Mouse (Mus musculus): ENCODE data around the gene Adprhl1. TPM values are rescaled to one million over a fixed set of nuclear protein-coding genes. Genes with fewer than 3 reads are reported as not detected.
A peak's percentile ranks its signal among the peaks of the same experiment; 100 is the strongest.

Adprhl1 gene
- not detected in 2 replicates for polyA plus RNA-seq (2014; fragmentation: Nextera tagmentation; extraction: Ambion mirVana)

- H3K27ac ChIP-seq: no peak within 1 kb of the TSS
- no peak within 1 kb of the TSS for H3K4me2 ChIP-seq (replicated peaks)
- H3K9me3 ChIP-seq (ENCODE audit: control insufficient read depth, low read length): no peaks in the 10 kb centered on the region
- DNase-seq (ENCODE audit: low spot score): peak; percentile 52
- H3K36me3 ChIP-seq (replicated peaks; ENCODE audit: control insufficient read depth, insufficient read depth): peaks cover 42% of the 10 kb centered on the region
- H3K9ac ChIP-seq: no peak within 1 kb of the TSS
- ATAC-seq (ENCODE audit: low FRiP score): peak; percentile 51; the same call in 1 of the 2 replicates
- no peaks in the 10 kb centered on the region for H3K4me1 ChIP-seq (replicated peaks; ENCODE audit: control insufficient read depth, insufficient read depth, low read length)
- 36% methylated on average over 8 of the region's 8 CpGs for WGBS
- no peaks in the 10 kb centered on the region for H3K27me3 ChIP-seq (ENCODE audit: control insufficient read depth, insufficient read depth, low read length)
- no peak within 1 kb of the TSS for H3K4me3 ChIP-seq (replicated peaks; ENCODE audit: low read length)
Observed at GRCm38 (mm10) chr8:13254019-13254418, at the start of gene Adprhl1. TSS of gene Adprhl1 (minus strand) at chr8:13254162.

- Histone ChIP-seq H3K4me3 (replicated peaks; ENCODE audit: low read length) (no peak overlapping the region), H3K4me1 (replicated peaks; ENCODE audit: control insufficient read depth, insufficient read depth, low read length) (no peaks in the 10 kb centered on the region), H3K27me3 (ENCODE audit: control insufficient read depth, insufficient read depth, low read length) (no peaks in the 10 kb centered on the region), H3K36me3 (replicated peaks; ENCODE audit: control insufficient read depth, insufficient read depth) (peaks cover 90% of the 10 kb centered on the region), H3K4me2 (replicated peaks) (no peak overlapping the region), H3K9me3 (ENCODE audit: control insufficient read depth, low read length) (no peaks in the 10 kb centered on the region), H3K9ac (no peak overlapping the region), H3K27ac (no peak overlapping the region)
- ATAC-seq (ENCODE audit: low FRiP score) (no peak), DNase-seq (ENCODE audit: low spot score) (no peak)
- WGBS: 98% methylated on average over 7 of the region's 7 CpGs
Observed at GRCm38 (mm10) chr8:13301036-13301435, 47.1 kb upstream of the Adprhl1 start.

DNA sequence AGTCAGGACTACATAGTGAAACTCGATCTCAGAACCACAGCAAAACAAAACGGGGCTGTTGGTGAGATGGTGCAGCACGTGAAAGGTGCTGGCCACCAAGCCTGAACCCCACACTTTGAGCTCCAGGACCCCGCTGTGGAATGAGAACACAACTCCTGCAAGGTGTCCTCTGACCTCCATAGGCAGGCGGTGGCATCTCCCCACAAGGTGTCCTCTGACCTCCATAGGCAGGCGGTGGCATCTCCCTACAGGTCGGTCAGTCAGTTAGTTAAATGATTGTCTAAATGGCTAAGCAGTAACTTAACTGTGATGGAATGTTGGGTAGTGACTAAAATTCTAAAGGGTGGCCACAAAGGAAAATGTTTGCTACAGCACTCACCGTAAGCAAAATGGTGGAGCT is 45.6 kb upstream of the Adprhl1 start:
- 98% methylated on average over 8 of the region's 8 CpGs for WGBS
- no peaks in the 10 kb centered on the region for H3K4me1 ChIP-seq (replicated peaks; ENCODE audit: control insufficient read depth, insufficient read depth, low read length)
- no peak overlapping the region for H3K9ac ChIP-seq
- H3K4me2 ChIP-seq (replicated peaks): no peak overlapping the region
- H3K27me3 ChIP-seq (ENCODE audit: control insufficient read depth, insufficient read depth, low read length): no peaks in the 10 kb centered on the region
- H3K9me3 ChIP-seq (ENCODE audit: control insufficient read depth, low read length): no peaks in the 10 kb centered on the region
- no peak for ATAC-seq (ENCODE audit: low FRiP score)
- H3K36me3 ChIP-seq (replicated peaks; ENCODE audit: control insufficient read depth, insufficient read depth): peaks cover 90% of the 10 kb centered on the region
- no peak for DNase-seq (ENCODE audit: low spot score)
- no peak overlapping the region for H3K27ac ChIP-seq
- no peak overlapping the region for H3K4me3 ChIP-seq (replicated peaks; ENCODE audit: low read length)

DNA sequence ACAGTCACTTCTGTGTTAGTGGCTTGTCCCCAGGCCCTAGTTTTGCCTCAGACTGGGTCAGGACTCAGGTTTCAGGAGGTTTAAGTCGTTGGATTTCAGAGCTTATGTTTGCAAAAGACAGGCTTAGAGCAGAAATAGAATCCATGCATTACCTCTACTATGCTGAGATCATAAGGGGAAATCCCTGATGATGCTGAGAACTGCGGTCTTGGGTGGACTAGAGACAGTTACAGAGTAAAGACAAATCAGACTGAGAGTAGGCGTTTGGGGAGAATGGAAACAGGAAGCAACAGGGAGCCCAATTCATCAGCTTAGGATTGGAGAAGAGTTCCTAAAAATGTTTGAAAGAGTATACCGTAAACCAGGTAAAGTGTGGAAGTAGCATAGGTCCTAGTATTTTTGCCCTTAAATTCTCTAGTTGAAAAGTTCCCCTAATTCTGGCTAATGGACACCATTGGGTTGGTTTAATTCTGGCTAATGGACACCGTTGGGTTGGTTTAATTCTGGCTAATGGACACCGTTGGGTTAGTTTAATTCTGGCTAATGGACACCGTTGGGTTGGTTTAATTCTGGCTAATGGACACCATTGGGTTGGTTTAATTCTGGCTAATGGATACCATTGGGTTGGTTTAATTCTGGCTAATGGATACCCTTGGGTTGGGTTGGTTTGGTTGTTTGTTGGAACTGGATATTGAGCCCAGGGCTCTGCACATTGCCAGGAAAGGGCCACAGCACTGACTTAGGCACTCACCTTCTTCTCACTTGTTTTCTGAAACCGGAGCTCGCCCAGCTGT is 39.9 kb upstream of the Adprhl1 start:
- ATAC-seq (ENCODE audit: low FRiP score): no peak
- no peak overlapping the region for H3K4me3 ChIP-seq (replicated peaks; ENCODE audit: low read length)

DNA sequence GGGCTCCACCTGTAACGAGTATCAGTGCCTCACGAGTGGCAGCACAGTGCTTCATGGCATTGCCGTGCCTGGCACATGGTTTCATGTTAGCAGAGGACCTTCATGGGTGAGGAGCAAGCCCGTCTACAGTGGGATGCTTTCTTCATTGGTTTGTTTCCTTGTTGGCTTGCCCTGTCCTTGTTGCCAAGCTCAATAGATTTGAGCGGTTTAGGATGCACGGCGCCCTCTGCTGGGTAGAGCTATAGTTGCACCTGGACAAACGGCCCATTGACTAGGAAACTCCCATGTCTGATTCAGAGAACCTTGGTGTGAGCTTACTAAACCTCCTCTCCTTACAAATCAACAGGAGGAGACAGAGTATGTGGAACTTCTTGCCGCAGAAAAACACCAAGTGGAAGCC is 38.4 kb upstream of the Adprhl1 start:
- H3K27ac ChIP-seq: no peak overlapping the region
- ATAC-seq (ENCODE audit: low FRiP score) (no peak), DNase-seq (ENCODE audit: low spot score) (peak; percentile 81)
- H3K4me1 ChIP-seq (replicated peaks; ENCODE audit: control insufficient read depth, insufficient read depth, low read length): peaks cover 10% of the 10 kb centered on the region
- H3K9ac ChIP-seq: no peak overlapping the region
- no peak overlapping the region for H3K4me3 ChIP-seq (replicated peaks; ENCODE audit: low read length)
- WGBS: 28% methylated on average over 9 of the region's 9 CpGs
- H3K9me3 ChIP-seq (ENCODE audit: control insufficient read depth, low read length): no peaks in the 10 kb centered on the region
- H3K36me3 ChIP-seq (replicated peaks; ENCODE audit: control insufficient read depth, insufficient read depth): peaks cover 62% of the 10 kb centered on the region
- H3K27me3 ChIP-seq (ENCODE audit: control insufficient read depth, insufficient read depth, low read length): no peaks in the 10 kb centered on the region
- H3K4me2 ChIP-seq (replicated peaks): no peak overlapping the region

More for the DNA sequence above, 39.9 kb upstream of the Adprhl1 start:
- H3K9ac ChIP-seq: no peak overlapping the region
- DNase-seq (ENCODE audit: low spot score): no peak
- no peak overlapping the region for H3K27ac ChIP-seq
- peaks cover 74% of the 10 kb centered on the region for H3K36me3 ChIP-seq (replicated peaks; ENCODE audit: control insufficient read depth, insufficient read depth)
- 95% methylated on average over 9 of the region's 9 CpGs for WGBS
- H3K4me2 ChIP-seq (replicated peaks): no peak overlapping the region
- H3K27me3 ChIP-seq (ENCODE audit: control insufficient read depth, insufficient read depth, low read length): no peaks in the 10 kb centered on the region
- peaks cover 8% of the 10 kb centered on the region for H3K4me1 ChIP-seq (replicated peaks; ENCODE audit: control insufficient read depth, insufficient read depth, low read length)
- no peaks in the 10 kb centered on the region for H3K9me3 ChIP-seq (ENCODE audit: control insufficient read depth, low read length)

DNA sequence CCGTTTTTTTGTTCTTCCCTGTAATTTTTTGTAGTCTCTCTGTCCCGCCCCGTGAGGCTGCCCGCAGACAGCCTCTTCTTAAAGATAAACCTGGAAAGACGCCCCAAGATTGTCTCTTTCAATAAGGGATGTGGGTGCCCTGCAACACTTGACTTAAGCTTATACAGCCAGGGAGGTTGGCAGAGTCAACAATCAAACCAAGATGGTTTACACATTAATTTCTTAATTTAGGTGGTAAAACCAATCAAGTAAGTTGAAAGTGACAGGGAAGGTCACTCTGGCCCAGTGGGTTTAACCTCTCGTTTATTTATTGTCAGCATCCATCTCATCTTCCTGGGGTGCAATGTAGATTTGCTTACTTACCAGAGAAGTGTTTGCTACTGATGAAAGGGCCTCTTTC is 34.7 kb upstream of the Adprhl1 start:
- peak overlapping the region; percentile 79 for H3K4me3 ChIP-seq (replicated peaks; ENCODE audit: low read length)
- peak overlapping the region; percentile 56 for H3K4me2 ChIP-seq (replicated peaks)
- DNase-seq (ENCODE audit: low spot score) (no peak), ATAC-seq (ENCODE audit: low FRiP score) (no peak)
- 3% methylated on average over 6 of the region's 6 CpGs for WGBS
- H3K27me3 ChIP-seq (ENCODE audit: control insufficient read depth, insufficient read depth, low read length): no peaks in the 10 kb centered on the region
- peaks cover 25% of the 10 kb centered on the region for H3K36me3 ChIP-seq (replicated peaks; ENCODE audit: control insufficient read depth, insufficient read depth)
- H3K9me3 ChIP-seq (ENCODE audit: control insufficient read depth, low read length): no peaks in the 10 kb centered on the region
- H3K27ac ChIP-seq: no peak overlapping the region
- peak overlapping the region; percentile 81 for H3K9ac ChIP-seq
- H3K4me1 ChIP-seq (replicated peaks; ENCODE audit: control insufficient read depth, insufficient read depth, low read length): peaks cover 19% of the 10 kb centered on the region

DNA sequence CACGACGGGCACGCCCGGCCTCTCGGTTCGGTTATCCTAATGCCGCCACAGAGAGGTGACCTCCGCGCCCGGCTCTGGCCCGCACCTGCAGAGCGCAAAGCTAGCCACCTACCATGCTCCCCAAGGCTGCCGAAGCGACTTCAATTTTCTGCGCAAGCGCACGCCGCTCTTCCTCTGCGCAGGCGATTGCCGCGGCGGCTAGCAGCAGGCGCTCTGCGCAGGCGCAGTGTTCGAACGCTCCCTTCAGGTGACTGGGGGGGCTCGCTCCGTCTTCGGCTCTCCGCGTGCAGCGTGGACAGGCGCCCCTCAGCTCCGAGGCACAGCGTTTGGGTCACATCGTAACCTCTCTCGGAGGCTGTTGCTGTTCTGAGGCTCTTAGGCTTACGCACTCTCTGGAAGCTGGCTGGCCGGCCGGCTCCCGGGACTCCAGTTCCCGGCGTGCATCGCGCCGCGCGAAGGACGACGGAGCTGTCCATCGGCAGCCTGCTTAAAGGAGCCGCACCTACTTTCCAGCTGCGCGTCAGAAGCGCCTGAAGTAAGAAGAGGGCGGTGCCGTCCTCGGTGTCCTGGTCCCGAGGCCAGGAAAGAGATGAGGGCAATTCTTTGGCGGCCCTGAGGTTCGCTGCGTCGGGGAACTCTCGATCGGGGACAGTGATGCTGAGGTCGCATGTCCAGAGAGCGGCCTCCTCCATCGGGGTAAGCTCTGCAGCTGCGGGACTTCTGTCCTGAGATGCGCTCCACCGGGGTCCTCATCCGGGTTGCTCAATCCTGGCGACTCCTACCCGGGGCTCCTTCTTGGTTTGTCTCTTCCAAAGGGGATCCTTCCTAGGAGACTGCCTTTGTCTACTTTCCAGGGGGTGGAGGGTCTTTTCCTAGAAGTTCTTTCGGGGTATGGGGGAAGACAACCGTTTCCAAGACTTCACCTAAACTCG is 34.0 kb upstream of the Adprhl1 start, which contains the start of the genes Dcun1d2 and Tmco3:
Gene Dcun1d2, minus strand, starts transcription at position 440 of the 932 bp plus-strand sequence.
Gene Tmco3, plus strand, starts transcription at position 499 of the 932 bp plus-strand sequence.
- Histone ChIP-seq H3K27ac (peak within 1 kb of the TSS; percentile 90), H3K9me3 (ENCODE audit: control insufficient read depth, low read length) (no peaks in the 10 kb centered on the region), H3K4me3 (replicated peaks; ENCODE audit: low read length) (peak within 1 kb of the TSS; percentile 79), H3K9ac (peak within 1 kb of the TSS; percentile 81), H3K4me2 (replicated peaks) (peak within 1 kb of the TSS; percentile 88), H3K36me3 (replicated peaks; ENCODE audit: control insufficient read depth, insufficient read depth) (peaks cover 18% of the 10 kb centered on the region), H3K27me3 (ENCODE audit: control insufficient read depth, insufficient read depth, low read length) (no peaks in the 10 kb centered on the region), H3K4me1 (replicated peaks; ENCODE audit: control insufficient read depth, insufficient read depth, low read length) (peaks cover 19% of the 10 kb centered on the region)
- WGBS: under 1% methylated on average over 79 of the region's 79 CpGs
- ATAC-seq (ENCODE audit: low FRiP score) (peak; percentile 94), DNase-seq (ENCODE audit: low spot score) (peak; percentile 99)

- DNase-seq (ENCODE audit: low spot score) (peak; percentile 64), ATAC-seq (ENCODE audit: low FRiP score) (peak; percentile 75; the same call in 1 of the 2 replicates)
- Histone ChIP-seq H3K36me3 (replicated peaks; ENCODE audit: control insufficient read depth, insufficient read depth) (peaks cover 11% of the 10 kb centered on the region), H3K27ac (peak overlapping the region; percentile 90), H3K4me1 (replicated peaks; ENCODE audit: control insufficient read depth, insufficient read depth, low read length) (peaks cover 19% of the 10 kb centered on the region), H3K4me2 (replicated peaks) (peak overlapping the region; percentile 88), H3K4me3 (replicated peaks; ENCODE audit: low read length) (peak overlapping the region; percentile 79), H3K27me3 (ENCODE audit: control insufficient read depth, insufficient read depth, low read length) (no peaks in the 10 kb centered on the region), H3K9ac (peak overlapping the region; percentile 81), H3K9me3 (ENCODE audit: control insufficient read depth, low read length) (no peaks in the 10 kb centered on the region)
- WGBS: under 1% methylated on average over 34 of the region's 34 CpGs
Observed at GRCm38 (mm10) chr8:13287304-13287691, 33.3 kb upstream of the Adprhl1 start.

GRCm38 (mm10) chr8:13283200-13283599 is 29.2 kb upstream of the Adprhl1 start:
- Histone ChIP-seq H3K36me3 (replicated peaks; ENCODE audit: control insufficient read depth, insufficient read depth) (peaks cover 13% of the 10 kb centered on the region), H3K4me1 (replicated peaks; ENCODE audit: control insufficient read depth, insufficient read depth, low read length) (peaks cover 9% of the 10 kb centered on the region), H3K4me3 (replicated peaks; ENCODE audit: low read length) (no peak overlapping the region), H3K4me2 (replicated peaks) (no peak overlapping the region), H3K9ac (no peak overlapping the region), H3K9me3 (ENCODE audit: control insufficient read depth, low read length) (no peaks in the 10 kb centered on the region), H3K27me3 (ENCODE audit: control insufficient read depth, insufficient read depth, low read length) (no peaks in the 10 kb centered on the region), H3K27ac (no peak overlapping the region)
- 82% methylated on average over 1 of the region's 1 CpGs for WGBS
- DNase-seq (ENCODE audit: low spot score): no peak
- ATAC-seq (ENCODE audit: low FRiP score): no peak
